Mouse (Mus musculus) embryonic fibroblast, embryonic 13.5 days (primary cell): ENCODE measurements around the gene Gpc3.

ENCODE experiments used
- CTCF ChIP-seq: IDR thresholded peaks from 2 replicates; pipeline ENCODE4 v1.5.1; 2011; ENCODE audit warnings: mild to moderate bottlenecking, control low read depth, low read length, moderate library complexity, borderline replicate concordance; ENCODE audit not compliant: insufficient read depth
- POLR2A ChIP-seq: IDR thresholded peaks from 2 replicates; pipeline ENCODE4 v1.6.1; 2011; ENCODE audit warnings: low read depth, mild to moderate bottlenecking, control low read depth, low read length, moderate library complexity

- TF ChIP-seq CTCF = no peak
- TF ChIP-seq POLR2A = no peak
Observed at GRCm38 (mm10) chrX:52626963-52627716, 13.4 kb upstream of the Gpc3 start.
